Mouse (Mus musculus) CD4-positive, CD25-positive, alpha-beta regulatory T cell, adult 4 months (primary cell): Measurements from ENCODE around the gene Mrc2. TPM values are rescaled to one million over a fixed set of nuclear protein-coding genes. Genes with fewer than 3 reads are reported as not detected.

Experiments used
- ATAC-seq: one replicate; pipeline ENCODE4 v1.8.0; 2017
- polyA plus RNA-seq, 2 experiments: library from polyadenylated mRNA; unstranded; fragments of 100-300 nt; shearing (Covaris generic); gene quantifications; one replicate each; pipeline ENCODE4 v1.2.1; 2017

Mrc2 gene
- not detected for polyA plus RNA-seq

- ATAC-seq, result no peak
These were observed at the start of gene Mrc2 for GRCm38 (mm10) chr11:105292124-105293071. Gene Mrc2, plus strand, starts transcription at chr11:105292643.

- ATAC-seq, result no peak
These were observed 46.1 kb upstream of the Mrc2 start for GRCm38 (mm10) chr11:105246369-105246768.

GRCm38 (mm10) chr11:105246785-105247184 lies 45.7 kb upstream of the Mrc2 start:
- no peak for ATAC-seq

GRCm38 (mm10) chr11:105247321-105247720 lies 45.1 kb upstream of the Mrc2 start:
- no peak for ATAC-seq

- no peak for ATAC-seq
These were observed 32.7 kb upstream of the Mrc2 start for GRCm38 (mm10) chr11:105259733-105260132.

- no peak for ATAC-seq
These were observed 31.3 kb upstream of the Mrc2 start for GRCm38 (mm10) chr11:105261116-105261515.

GRCm38 (mm10) chr11:105261601-105262351 lies 30.7 kb upstream of the Mrc2 start:
- ATAC-seq, result no peak

GRCm38 (mm10) chr11:105264506-105264905 lies 27.9 kb upstream of the Mrc2 start:
- ATAC-seq, result no peak

- no peak for ATAC-seq
These were observed 27.5 kb upstream of the Mrc2 start for GRCm38 (mm10) chr11:105264988-105265387.

GRCm38 (mm10) chr11:105270155-105270554 lies 22.3 kb upstream of the Mrc2 start:
- no peak for ATAC-seq

GRCm38 (mm10) chr11:105280456-105280855 lies 12.0 kb upstream of the Mrc2 start:
- no peak for ATAC-seq

- ATAC-seq, result no peak
These were observed 11.2 kb upstream of the Mrc2 start for GRCm38 (mm10) chr11:105281291-105281690.

- ATAC-seq, result no peak
These were observed 10.5 kb upstream of the Mrc2 start for GRCm38 (mm10) chr11:105281763-105282459.

- ATAC-seq, result no peak
These were observed 10.0 kb upstream of the Mrc2 start for GRCm38 (mm10) chr11:105282460-105282859.

- no peak for ATAC-seq
These were observed 9.4 kb upstream of the Mrc2 start for GRCm38 (mm10) chr11:105283016-105283415.

GRCm38 (mm10) chr11:105285720-105286119 lies 6.7 kb upstream of the Mrc2 start:
- no peak for ATAC-seq

GRCm38 (mm10) chr11:105289403-105289802 lies 3.0 kb upstream of the Mrc2 start:
- ATAC-seq, result no peak

- no peak for ATAC-seq
These were observed 741 bp upstream of the Mrc2 start for GRCm38 (mm10) chr11:105291681-105292123.

GRCm38 (mm10) chr11:105293101-105293581 lies 698 bp downstream of the Mrc2 start:
- no peak for ATAC-seq

- no peak for ATAC-seq
These were observed 1.6 kb downstream of the Mrc2 start for GRCm38 (mm10) chr11:105293901-105294494.

GRCm38 (mm10) chr11:105296084-105296483 lies 3.6 kb downstream of the Mrc2 start:
- ATAC-seq, result no peak

GRCm38 (mm10) chr11:105310197-105310596 lies 17.8 kb downstream of the Mrc2 start:
- ATAC-seq, result no peak
